Mouse (Mus musculus) CH12F3 (cell line): ENCODE results near the gene Pcgf2.

Source experiments
- in situ Hi-C: fragments of 300-500 bp; cut with MboI; formaldehyde crosslinking; loops from 2 replicates; pipeline ENCODE4 v1.14.3; 2020; ENCODE audit warnings: low sequenced_read_pairs

Gene Pcgf2

DNA sequence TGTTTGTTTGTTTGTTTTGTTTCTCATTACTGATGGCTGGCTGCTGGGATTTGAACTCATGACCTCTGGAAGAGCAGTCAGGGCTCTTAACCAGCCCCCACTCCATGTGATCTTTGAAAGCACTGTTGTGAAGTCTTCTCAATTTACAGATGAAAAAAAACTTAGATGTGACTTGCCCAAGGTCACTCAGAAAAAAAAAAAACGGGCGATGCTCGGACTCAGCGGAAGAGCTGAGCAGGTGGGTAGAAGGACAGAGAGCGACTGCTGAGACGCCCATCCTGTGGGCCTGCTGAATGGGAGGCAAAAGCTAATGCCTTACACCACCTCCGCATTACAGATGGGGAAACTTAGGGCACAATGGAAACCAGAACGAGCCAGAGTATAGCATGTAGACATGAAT is 3.6 kb downstream of the Pcgf2 start:
- in situ Hi-C loops = loop anchor here (10.0 kb wide), 2 partner anchors 52 to 212 kb away; no protein-coding TSS in a partner anchor

GRCm38 (mm10) chr11:97695712-97696401 is 4.4 kb downstream of the Pcgf2 start:
- in situ Hi-C loops = loop anchor here (10.0 kb wide), 2 partner anchors 51 to 211 kb away; no protein-coding TSS in a partner anchor

- in situ Hi-C loops = loop anchor here (10.0 kb wide), 2 partner anchors 50 to 210 kb away; no protein-coding TSS in a partner anchor
Observed at GRCm38 (mm10) chr11:97694921-97695711, 5.2 kb downstream of the Pcgf2 start.

DNA sequence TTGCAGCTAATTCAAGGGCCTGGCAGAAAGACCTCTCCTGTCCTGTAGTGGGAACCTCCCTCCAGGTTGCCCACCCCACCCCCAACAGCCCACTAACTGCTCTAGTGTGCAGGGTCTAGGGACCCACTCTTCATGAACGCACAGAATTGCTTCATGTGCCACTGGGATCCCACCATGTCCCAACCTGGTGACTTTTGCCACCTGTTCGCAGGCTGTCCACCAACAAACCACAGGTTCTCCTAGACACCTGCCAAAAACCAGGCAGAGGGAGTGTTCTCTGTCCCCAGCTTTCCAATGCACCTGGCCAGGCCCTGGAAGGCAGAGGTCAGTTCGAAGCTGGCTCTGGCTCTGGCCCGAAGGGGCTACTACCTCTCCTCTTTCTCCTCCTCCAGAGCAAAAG is 5.9 kb downstream of the Pcgf2 start:
- in situ Hi-C loops = loop anchor here (10.0 kb wide), 2 partner anchors 50 to 210 kb away; no protein-coding TSS in a partner anchor

DNA sequence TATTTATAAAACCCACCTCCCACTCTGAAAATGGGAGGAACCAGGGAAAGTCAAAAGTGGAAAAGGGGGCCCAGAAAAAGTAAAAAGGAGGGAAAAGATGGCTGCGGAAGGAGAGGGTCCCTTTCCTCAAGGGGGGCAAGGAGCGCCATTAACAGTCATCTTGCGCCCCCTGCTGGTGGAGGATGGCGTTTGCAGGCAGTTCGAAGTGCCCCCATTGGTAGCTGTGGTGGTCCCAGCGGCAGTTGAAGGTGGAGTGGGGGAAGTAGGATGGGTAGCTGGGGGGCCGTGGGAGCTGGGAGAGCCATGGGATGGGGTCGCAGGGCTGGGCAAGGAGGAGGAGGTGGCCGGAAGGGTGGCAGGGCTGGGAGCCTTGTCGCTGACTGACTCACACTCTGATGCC is 10.4 kb downstream of the Pcgf2 start:
- in situ Hi-C loops = loop anchor here (10.0 kb wide), 2 partner anchors 45 to 205 kb away; no protein-coding TSS in a partner anchor

GRCm38 (mm10) chr11:97687061-97687460 is 13.2 kb downstream of the Pcgf2 start:
- in situ Hi-C loops = no loop called here

GRCm38 (mm10) chr11:97686322-97686908 is 13.9 kb downstream of the Pcgf2 start:
- in situ Hi-C loops = no loop called here

- in situ Hi-C loops = no loop called here
Observed at GRCm38 (mm10) chr11:97685613-97686321, 14.5 kb downstream of the Pcgf2 start, which contains the start of gene Cisd3. TSS of gene Cisd3 (plus strand) at chr11:97685826.

DNA sequence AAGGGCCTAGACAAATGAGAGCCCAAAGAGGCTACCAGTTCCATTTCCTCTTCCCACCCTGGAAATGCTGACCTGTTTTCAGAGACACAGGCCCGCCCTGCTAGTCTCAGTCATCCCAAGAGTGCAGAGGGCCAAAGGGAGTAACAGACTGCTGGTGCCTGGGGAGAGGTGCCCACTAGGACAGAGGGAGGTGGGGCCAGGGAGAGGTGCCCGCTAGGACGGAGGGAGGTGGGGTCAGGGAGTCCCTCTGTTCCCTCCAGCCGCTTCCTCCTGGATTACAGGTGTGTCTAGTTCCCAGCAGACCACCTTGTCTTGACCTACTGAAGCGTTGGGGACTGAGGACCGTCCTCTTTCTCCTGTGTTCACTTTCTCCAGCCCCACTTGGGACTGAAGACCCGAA is 15.5 kb downstream of the Pcgf2 start:
- in situ Hi-C loops = no loop called here

DNA sequence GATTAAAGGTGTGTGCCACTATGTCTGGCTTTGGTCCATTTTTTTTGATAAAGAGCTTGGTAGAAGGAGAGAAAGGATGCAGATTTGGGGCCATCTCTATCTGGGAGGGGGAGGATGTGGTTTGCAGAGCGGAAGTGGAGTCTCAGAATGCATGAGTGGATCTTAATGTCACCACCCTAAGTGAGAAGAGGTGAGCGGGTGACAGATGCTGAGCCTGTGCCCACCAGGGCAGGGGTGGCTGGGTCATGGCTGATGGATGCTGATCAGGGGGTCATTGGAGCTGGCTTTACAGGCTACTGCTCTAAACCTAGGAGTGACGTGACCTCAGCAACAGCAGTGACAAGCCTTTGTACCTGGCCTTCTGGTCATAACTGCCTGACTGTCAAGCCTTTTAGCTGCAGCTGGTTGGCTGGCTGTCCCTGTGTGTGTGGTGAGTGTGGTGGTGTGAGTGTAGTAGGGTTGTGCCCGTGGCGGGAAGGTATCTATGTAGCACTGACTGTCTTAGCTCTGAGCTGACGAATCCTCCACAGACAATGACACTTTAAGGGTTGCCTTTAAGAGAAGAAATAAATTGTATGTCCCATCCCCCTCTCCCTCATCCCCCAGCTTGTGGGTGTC is 16.1 kb downstream of the Pcgf2 start:
- in situ Hi-C loops = no loop called here

DNA sequence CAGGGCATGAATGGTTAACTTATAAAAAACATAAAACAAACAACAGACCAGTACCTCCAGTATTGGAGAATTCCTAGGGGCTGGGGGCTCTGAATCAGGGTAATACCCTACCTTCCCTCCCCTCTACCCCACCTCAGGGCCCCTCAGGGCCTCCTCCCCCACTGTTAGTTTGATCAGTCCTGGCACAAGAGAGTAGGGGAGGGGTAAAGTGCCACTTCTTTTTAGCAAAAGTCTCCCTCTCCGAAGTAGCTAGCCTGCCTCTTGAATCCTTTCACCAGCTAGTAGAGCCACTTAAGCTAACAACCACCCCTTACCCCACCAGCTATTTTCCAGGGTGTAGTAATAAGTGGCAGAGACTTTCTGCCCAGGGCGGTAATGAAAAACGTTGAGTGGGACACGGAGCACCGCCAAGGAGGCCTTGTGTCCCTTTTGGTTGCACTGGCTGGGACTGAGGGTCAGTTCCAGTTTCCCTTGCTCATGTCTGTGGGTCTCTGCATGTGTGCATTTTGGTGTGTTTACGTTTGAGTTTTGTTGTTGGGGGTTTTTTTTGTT is 17.7 kb downstream of the Pcgf2 start:
- in situ Hi-C loops = no loop called here

- in situ Hi-C loops = no loop called here
Observed at GRCm38 (mm10) chr11:97680430-97680829, 19.9 kb downstream of the Pcgf2 start.

GRCm38 (mm10) chr11:97678301-97678700 is 22.0 kb downstream of the Pcgf2 start:
- in situ Hi-C loops = no loop called here

DNA sequence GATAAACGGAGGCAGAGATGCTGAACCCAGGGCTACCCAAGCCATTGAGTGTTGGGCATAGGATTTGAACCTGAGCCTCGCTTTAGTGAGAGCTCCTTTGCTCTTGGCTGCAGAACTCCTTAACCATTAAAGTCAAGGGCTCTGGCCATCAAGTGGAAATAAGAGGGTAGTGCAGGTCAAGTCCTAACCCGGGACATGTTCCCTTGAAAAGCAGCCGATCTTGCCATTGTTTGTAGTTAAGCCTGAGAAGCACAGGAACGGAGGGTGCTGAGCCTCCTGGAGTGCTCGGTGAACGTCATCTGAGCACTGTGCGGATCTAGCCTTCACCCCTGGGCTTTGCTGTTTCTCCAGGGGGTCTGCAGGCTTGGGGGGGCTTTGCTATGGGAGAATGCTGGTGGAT is 22.5 kb downstream of the Pcgf2 start:
- in situ Hi-C loops = no loop called here

GRCm38 (mm10) chr11:97677381-97677780 is 22.9 kb downstream of the Pcgf2 start:
- in situ Hi-C loops = no loop called here

GRCm38 (mm10) chr11:97676050-97676754 is 24.1 kb downstream of the Pcgf2 start:
- in situ Hi-C loops = no loop called here

- in situ Hi-C loops = no loop called here
Observed at GRCm38 (mm10) chr11:97673148-97673547, 27.1 kb downstream of the Pcgf2 start.

GRCm38 (mm10) chr11:97671177-97671527 is 29.1 kb downstream of the Pcgf2 start:
- in situ Hi-C loops = no loop called here
